Mouse (Mus musculus) limb, embryonic 13.5 days (tissue): ENCODE data around the gene BC055324. TPM values are rescaled to one million over a fixed set of nuclear protein-coding genes. Genes with fewer than 3 reads are reported as not detected.

Source experiments
- ATAC-seq: fragments of 200-750 bp; cut with Nextera tagmentation; 2 replicates; pipeline ENCODE4 v1.8.0; 2017; ENCODE audit warnings: low read depth, moderate number of reproducible peaks, moderate TSS enrichment; ENCODE audit not compliant: low FRiP score
- H3K27ac ChIP-seq: fragments of 300-500 bp; sonication (generic); 2 replicates; pipeline ENCODE4 v1.5.1; 2015; ENCODE audit warnings: inconsistent platforms, mild to moderate bottlenecking, moderate library complexity
- H3K27me3 ChIP-seq: fragments of 300-500 bp; sonication (generic); 2 replicates; pipeline ENCODE4 v1.6.1; 2015; ENCODE audit warnings: mild to moderate bottlenecking, inconsistent platforms
- H3K36me3 ChIP-seq: fragments of 300-500 bp; sonication (generic); 2 replicates; pipeline ENCODE4 v1.6.1; 2015; ENCODE audit warnings: inconsistent platforms, mild to moderate bottlenecking, moderate library complexity
- H3K4me1 ChIP-seq: fragments of 300-500 bp; sonication (generic); 2 replicates; pipeline ENCODE4 v1.6.1; 2015; ENCODE audit warnings: inconsistent platforms
- H3K4me2 ChIP-seq: fragments of 300-500 bp; sonication (generic); replicated peaks from 2 replicates; pipeline ENCODE4 v1.6.1; 2015; ENCODE audit warnings: inconsistent platforms, mild to moderate bottlenecking, moderate library complexity
- H3K4me3 ChIP-seq: fragments of 300-500 bp; sonication (generic); 2 replicates; pipeline ENCODE4 v1.5.1; 2015; ENCODE audit warnings: moderate library complexity, mild to moderate bottlenecking, inconsistent platforms
- H3K9ac ChIP-seq: fragments of 300-500 bp; sonication (generic); 2 replicates; pipeline ENCODE4 v1.6.1; 2015; ENCODE audit warnings: mild to moderate bottlenecking, inconsistent platforms
- H3K9me3 ChIP-seq: fragments of 300-500 bp; sonication (generic); 2 replicates; pipeline ENCODE4 v1.6.1; 2016; ENCODE audit warnings: inconsistent platforms
- WGBS: fragments of 180-500 bp; shearing (Covaris S2); methylation state at CpG from one replicate; pipeline ENCODE4 v1.1.7; 2015; 5-methylcytosine and 5-hydroxymethylcytosine counted together
- polyA plus RNA-seq: library from polyadenylated mRNA; unstranded; fragments of >200 nt; fragmentation: Nextera tagmentation; extraction: Ambion mirVana; gene quantifications from 2 replicates; pipeline ENCODE4 v1.2.1, GENCODE M21; 2015

The BC055324 gene
- polyA plus RNA-seq, 1 experiment from 2014 or later: 26.4 TPM

- Histone ChIP-seq H3K27me3 (peaks cover 11% of the 10 kb centered on the region), H3K9me3 (no peaks in the 10 kb centered on the region), H3K4me2 (no peak overlapping the region), H3K9ac (no peak overlapping the region), H3K4me1 (peaks cover 28% of the 10 kb centered on the region), H3K27ac (no peak overlapping the region), H3K36me3 (no peaks in the 10 kb centered on the region), H3K4me3 (no peak overlapping the region)
- ATAC-seq: no peak
- 88% methylated on average over 3 of the region's 3 CpGs for WGBS
Observed at GRCm38 (mm10) chr1:163903411-163903810, 91.2 kb downstream of the BC055324 start.

- Histone ChIP-seq H3K4me3 (no peak overlapping the region), H3K9ac (no peak overlapping the region), H3K4me2 (no peak overlapping the region), H3K9me3 (no peaks in the 10 kb centered on the region), H3K36me3 (no peaks in the 10 kb centered on the region), H3K27me3 (peaks cover 11% of the 10 kb centered on the region), H3K4me1 (peaks cover 32% of the 10 kb centered on the region), H3K27ac (no peak overlapping the region)
- no peak for ATAC-seq
- 92% methylated on average over 2 of the region's 2 CpGs for WGBS
Observed at GRCm38 (mm10) chr1:163900168-163900567, 94.4 kb downstream of the BC055324 start.

GRCm38 (mm10) chr1:163899575-163899974 is 95.0 kb downstream of the BC055324 start:
- peaks cover 38% of the 10 kb centered on the region for H3K4me1 ChIP-seq
- no peak overlapping the region for H3K9ac ChIP-seq
- ATAC-seq: no peak
- no peaks in the 10 kb centered on the region for H3K9me3 ChIP-seq
- H3K27ac ChIP-seq: no peak overlapping the region
- no peaks in the 10 kb centered on the region for H3K36me3 ChIP-seq
- 81% methylated on average over 2 of the region's 2 CpGs for WGBS
- no peak overlapping the region for H3K4me2 ChIP-seq
- no peak overlapping the region for H3K4me3 ChIP-seq
- H3K27me3 ChIP-seq: peaks cover 11% of the 10 kb centered on the region

- peak overlapping the region; percentile 17 for H3K4me2 ChIP-seq
- H3K27me3 ChIP-seq: peaks cover 11% of the 10 kb centered on the region
- H3K4me3 ChIP-seq: no peak overlapping the region
- no peak overlapping the region for H3K9ac ChIP-seq
- H3K36me3 ChIP-seq: no peaks in the 10 kb centered on the region
- 10% methylated on average over 5 of the region's 5 CpGs for WGBS
- peak; percentile 81 for ATAC-seq
- no peaks in the 10 kb centered on the region for H3K9me3 ChIP-seq
- peaks cover 48% of the 10 kb centered on the region for H3K4me1 ChIP-seq
- H3K27ac ChIP-seq: no peak overlapping the region
Observed at GRCm38 (mm10) chr1:163898291-163898764, 96.3 kb downstream of the BC055324 start.

Other genes starting within 250 kb of the BC055324 start
- gene Kifap3, start 215.2 kb downstream of the BC055324 start, polyA plus RNA-seq: 50.0 and 50.6 TPM in 2 replicates
- gene Scyl3, start 65.7 kb downstream of the BC055324 start, polyA plus RNA-seq: 19.1 and 20.0 TPM in 2 replicates
- gene Mettl18, start 93 bp upstream of the BC055324 start, polyA plus RNA-seq: 9.3 and 10.2 TPM in 2 replicates
- gene Sele, start 53.4 kb upstream of the BC055324 start, polyA plus RNA-seq: 0.08 TPM in 2 replicates
- gene Sell, start 67.2 kb upstream of the BC055324 start, polyA plus RNA-seq: 0.32 TPM in 1 of 2 replicates, not detected in the other
- gene Selp, start 120.5 kb upstream of the BC055324 start, polyA plus RNA-seq: not detected in 2 replicates
- gene F5, start 157.0 kb upstream of the BC055324 start, polyA plus RNA-seq: 0.09 and 0.24 TPM in 2 replicates